Mouse (Mus musculus): ENCODE data around the gene Fbxl2. TPM values are rescaled to one million over a fixed set of nuclear protein-coding genes. Genes with fewer than 3 reads are reported as not detected.

Gene Fbxl2
- polyA plus RNA-seq, 1 experiment from 2014 or later, result 0.59 TPM

DNA sequence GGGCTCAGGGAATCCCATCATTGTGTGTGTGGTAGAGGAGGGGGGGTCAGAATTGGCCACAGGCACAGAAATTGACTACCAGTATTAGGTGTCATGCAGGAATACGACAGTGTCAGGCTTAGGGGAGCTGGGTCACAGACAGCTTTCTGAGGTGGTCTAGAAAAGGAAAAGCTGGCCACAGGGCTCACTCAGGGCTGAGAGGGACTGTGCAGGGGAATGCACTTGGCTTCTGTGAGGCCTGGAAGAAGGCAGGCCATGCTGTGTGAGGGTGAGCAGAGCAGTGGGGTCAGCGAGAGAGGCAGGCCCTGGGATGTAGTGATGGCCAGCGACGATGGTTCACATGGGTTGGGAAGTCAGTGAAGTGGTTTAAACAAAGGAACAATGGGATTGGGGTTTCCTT, 72.1 kb downstream of the Fbxl2 start:
- no peak for ATAC-seq (ENCODE audit: insufficient read depth)
- Histone ChIP-seq H3K4me1 (replicated peaks) (peaks cover 26% of the 10 kb centered on the region), H3K27me3 (no peaks in the 10 kb centered on the region), H3K4me2 (no peak overlapping the region), H3K27ac (replicated peaks) (no peak overlapping the region), H3K9me3 (replicated peaks) (no peaks in the 10 kb centered on the region), H3K9ac (no peak overlapping the region), H3K4me3 (replicated peaks) (no peak overlapping the region), H3K36me3 (replicated peaks) (peaks cover 98% of the 10 kb centered on the region)
- 95% methylated on average over 4 of the region's 4 CpGs for WGBS (ENCODE audit: insufficient replicate concordance)

DNA sequence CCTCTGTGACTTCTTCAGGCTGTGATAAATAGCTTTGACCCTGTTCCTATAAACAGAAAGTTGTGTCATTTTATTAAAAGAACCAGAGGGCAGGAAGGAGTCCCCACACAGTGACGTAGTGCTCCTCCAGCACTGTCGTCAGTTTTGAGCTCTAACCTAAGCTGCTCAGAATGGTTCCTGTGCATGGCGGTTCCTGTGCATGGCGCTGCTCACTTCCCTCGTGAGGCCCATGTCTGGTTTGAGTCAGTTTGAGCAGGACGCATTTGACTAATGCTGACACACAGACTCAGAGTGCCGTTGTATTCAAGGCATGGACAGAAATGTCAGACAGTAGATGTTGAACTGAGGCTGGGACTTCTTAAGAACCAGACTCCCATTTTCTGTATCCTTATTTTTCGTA, 74.4 kb downstream of the Fbxl2 start:
- no peaks in the 10 kb centered on the region for H3K9me3 ChIP-seq (replicated peaks)
- no peak for ATAC-seq (ENCODE audit: insufficient read depth)
- peaks cover 48% of the 10 kb centered on the region for H3K4me1 ChIP-seq (replicated peaks)
- H3K27me3 ChIP-seq, result no peaks in the 10 kb centered on the region
- 0 out of 2 replicates have a peak overlapping the region, but pooled peaks have one; percentile 96 for H3K27ac ChIP-seq (replicated peaks)
- 69% methylated on average over 8 of the region's 8 CpGs for WGBS (ENCODE audit: insufficient replicate concordance)
- H3K4me2 ChIP-seq, result peak overlapping the region; percentile 64
- H3K9ac ChIP-seq, result peak overlapping the region; percentile 11; the same call in 1 of the 2 replicates
- H3K4me3 ChIP-seq (replicated peaks), result peak overlapping the region; percentile 66
- peaks cover 92% of the 10 kb centered on the region for H3K36me3 ChIP-seq (replicated peaks)

DNA sequence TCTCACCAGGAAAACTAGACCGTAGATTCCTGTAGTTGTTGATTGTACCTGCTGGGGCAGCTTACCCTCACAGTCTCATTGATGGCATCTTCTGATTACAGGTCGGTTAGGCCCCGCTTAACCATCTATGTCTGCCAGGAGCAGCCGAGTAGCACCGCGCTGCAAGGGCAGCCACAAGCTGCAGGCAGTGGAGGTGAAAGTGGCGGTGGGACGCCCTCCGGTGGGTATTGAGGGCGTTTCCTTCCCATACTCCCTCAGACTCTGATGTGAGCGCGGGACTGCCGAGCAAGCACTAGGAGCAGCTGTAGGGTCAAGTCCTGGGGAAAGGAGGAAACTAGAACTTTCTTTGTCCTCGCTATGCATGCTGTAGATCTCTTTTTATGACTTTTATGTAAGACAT, 76.0 kb downstream of the Fbxl2 start:
- Histone ChIP-seq H3K36me3 (replicated peaks) (peaks cover 91% of the 10 kb centered on the region), H3K27ac (replicated peaks) (peak overlapping the region; percentile 96), H3K4me3 (replicated peaks) (peak overlapping the region; percentile 66), H3K9ac (peak overlapping the region; percentile 64), H3K4me2 (peak overlapping the region; percentile 64), H3K9me3 (replicated peaks) (no peaks in the 10 kb centered on the region), H3K4me1 (replicated peaks) (peaks cover 61% of the 10 kb centered on the region), H3K27me3 (no peaks in the 10 kb centered on the region)
- WGBS (ENCODE audit: insufficient replicate concordance), result 45% methylated on average over 14 of the region's 14 CpGs
- peak; percentile 29 for ATAC-seq (ENCODE audit: insufficient read depth)

DNA sequence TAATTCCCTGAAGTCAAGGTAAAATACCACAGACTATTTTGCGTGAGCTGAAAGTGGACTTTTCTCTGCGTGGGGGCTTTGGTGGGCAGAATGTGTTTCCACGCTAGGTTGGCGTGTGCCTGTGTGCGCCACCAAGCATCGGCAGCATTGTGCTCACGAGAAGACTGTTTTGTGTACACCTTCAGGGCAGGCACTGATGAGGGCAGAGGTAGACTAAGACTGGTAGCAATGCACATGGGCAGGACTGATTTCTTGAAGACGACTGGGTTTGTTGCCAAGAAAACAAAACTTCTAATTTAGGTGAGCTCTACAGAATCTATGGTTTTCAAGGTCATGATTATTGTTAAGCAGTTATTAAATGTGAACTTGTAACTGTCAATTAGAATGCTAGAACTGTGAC, 76.6 kb downstream of the Fbxl2 start:
- Histone ChIP-seq H3K4me1 (replicated peaks) (peaks cover 62% of the 10 kb centered on the region), H3K27me3 (no peaks in the 10 kb centered on the region), H3K27ac (replicated peaks) (peak overlapping the region; percentile 96), H3K9ac (peak overlapping the region; percentile 64), H3K9me3 (replicated peaks) (no peaks in the 10 kb centered on the region), H3K4me2 (peak overlapping the region; percentile 64), H3K4me3 (replicated peaks) (peak overlapping the region; percentile 66), H3K36me3 (replicated peaks) (peaks cover 91% of the 10 kb centered on the region)
- ATAC-seq (ENCODE audit: insufficient read depth), result peak; percentile 67
- WGBS (ENCODE audit: insufficient replicate concordance), result 47% methylated on average over 8 of the region's 8 CpGs

DNA sequence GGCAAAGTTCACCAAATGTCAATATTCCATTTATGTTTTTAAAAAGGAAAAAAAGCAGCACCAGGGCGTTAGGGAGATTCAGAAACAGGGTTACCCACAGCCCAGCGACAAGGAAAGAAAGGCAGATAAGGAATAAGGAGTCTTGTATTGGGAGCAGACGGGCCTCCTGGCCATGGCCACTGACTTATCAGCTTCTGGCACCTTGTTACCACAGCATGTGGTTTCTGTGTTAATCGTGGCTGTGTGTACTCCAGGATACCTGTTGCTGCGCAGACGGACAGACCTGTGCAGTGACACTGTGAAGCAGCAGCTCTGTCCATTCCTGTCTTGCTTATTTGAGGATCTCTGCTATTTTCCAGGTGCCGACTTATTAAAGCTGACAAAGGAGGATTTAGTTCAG, 77.0 kb downstream of the Fbxl2 start:
- Histone ChIP-seq H3K4me2 (peak overlapping the region; percentile 64), H3K27me3 (no peaks in the 10 kb centered on the region), H3K4me1 (replicated peaks) (peaks cover 63% of the 10 kb centered on the region), H3K9me3 (replicated peaks) (no peaks in the 10 kb centered on the region), H3K27ac (replicated peaks) (peak overlapping the region; percentile 96), H3K4me3 (replicated peaks) (peak overlapping the region; percentile 66), H3K9ac (peak overlapping the region; percentile 64), H3K36me3 (replicated peaks) (peaks cover 91% of the 10 kb centered on the region)
- WGBS (ENCODE audit: insufficient replicate concordance), result 17% methylated on average over 7 of the region's 7 CpGs
- ATAC-seq (ENCODE audit: insufficient read depth), result peak; percentile 99

DNA sequence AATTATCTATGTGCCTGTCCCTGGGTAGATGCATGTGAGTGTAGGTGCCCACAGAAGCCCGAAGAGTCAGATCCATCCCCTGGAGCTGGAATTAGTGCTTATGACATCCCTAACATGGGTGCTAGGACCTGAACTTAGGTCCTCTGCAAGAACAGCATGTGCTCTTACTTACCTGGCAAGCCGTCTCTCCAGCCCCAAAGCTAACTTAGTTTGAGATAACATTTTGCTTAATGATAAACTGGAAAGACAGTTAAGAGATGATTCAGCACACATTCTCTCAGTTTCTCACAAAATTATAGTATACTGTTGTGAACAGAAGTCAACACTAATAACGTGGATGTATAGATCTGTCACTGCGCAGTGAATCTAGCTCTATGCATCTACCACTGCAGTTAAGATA, 79.2 kb downstream of the Fbxl2 start:
- Histone ChIP-seq H3K27me3 (no peaks in the 10 kb centered on the region), H3K27ac (replicated peaks) (peak overlapping the region; percentile 96), H3K9ac (no peak overlapping the region), H3K4me3 (replicated peaks) (no peak overlapping the region), H3K36me3 (replicated peaks) (peaks cover 92% of the 10 kb centered on the region), H3K4me2 (no peak overlapping the region), H3K9me3 (replicated peaks) (no peaks in the 10 kb centered on the region), H3K4me1 (replicated peaks) (peaks cover 67% of the 10 kb centered on the region)
- 54% methylated on average over 4 of the region's 4 CpGs for WGBS (ENCODE audit: insufficient replicate concordance)
- ATAC-seq (ENCODE audit: insufficient read depth), result no peak

DNA sequence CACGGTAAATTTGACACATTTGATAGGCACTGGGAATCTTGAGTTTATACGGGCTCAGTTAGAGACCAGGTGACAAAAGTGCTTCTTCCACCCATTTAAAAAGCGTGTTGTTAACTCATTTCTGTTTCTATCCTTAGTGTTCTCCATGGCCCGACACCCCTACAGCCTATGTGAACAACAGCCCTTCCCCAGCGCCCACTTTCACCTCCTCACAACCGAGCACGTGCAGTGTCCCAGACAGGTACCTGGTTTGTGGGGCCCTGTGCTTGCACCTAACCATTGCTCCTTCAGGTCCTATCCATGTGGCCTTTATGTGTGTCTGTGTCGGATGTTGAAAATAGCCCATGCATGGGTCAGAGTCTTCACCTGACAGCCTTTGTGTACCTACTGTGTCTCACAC, 81.6 kb downstream of the Fbxl2 start:
- Histone ChIP-seq H3K36me3 (replicated peaks) (peaks cover 92% of the 10 kb centered on the region), H3K9ac (no peak overlapping the region), H3K9me3 (replicated peaks) (no peaks in the 10 kb centered on the region), H3K4me2 (no peak overlapping the region), H3K27ac (replicated peaks) (no peak overlapping the region), H3K4me3 (replicated peaks) (no peak overlapping the region), H3K27me3 (no peaks in the 10 kb centered on the region), H3K4me1 (replicated peaks) (peaks cover 44% of the 10 kb centered on the region)
- 91% methylated on average over 8 of the region's 8 CpGs for WGBS (ENCODE audit: insufficient replicate concordance)
- ATAC-seq (ENCODE audit: insufficient read depth), result no peak

DNA sequence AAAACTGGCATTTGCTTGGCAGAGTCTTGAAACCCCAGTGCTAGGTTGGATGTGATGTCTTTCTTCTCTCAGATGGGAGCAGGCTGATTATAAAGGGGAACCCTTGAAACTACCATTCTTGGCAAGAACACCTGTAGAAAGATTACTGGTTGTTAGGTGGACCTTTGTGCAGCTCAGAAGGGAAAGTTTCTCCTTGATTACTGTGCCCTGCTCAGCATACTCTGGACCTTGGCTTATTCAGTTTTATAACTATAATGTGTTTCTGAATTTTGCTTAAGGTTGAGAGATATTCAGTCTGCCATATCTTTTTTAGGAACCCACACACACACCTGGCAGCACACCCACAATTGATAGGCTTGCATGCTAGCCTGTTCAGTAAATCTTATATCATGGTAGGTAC, 82.3 kb downstream of the Fbxl2 start:
- no peak for ATAC-seq (ENCODE audit: insufficient read depth)
- Histone ChIP-seq H3K9ac (no peak overlapping the region), H3K4me2 (no peak overlapping the region), H3K9me3 (replicated peaks) (no peaks in the 10 kb centered on the region), H3K27ac (replicated peaks) (no peak overlapping the region), H3K4me1 (replicated peaks) (peaks cover 40% of the 10 kb centered on the region), H3K36me3 (replicated peaks) (peaks cover 94% of the 10 kb centered on the region), H3K4me3 (replicated peaks) (no peak overlapping the region), H3K27me3 (no peaks in the 10 kb centered on the region)

DNA sequence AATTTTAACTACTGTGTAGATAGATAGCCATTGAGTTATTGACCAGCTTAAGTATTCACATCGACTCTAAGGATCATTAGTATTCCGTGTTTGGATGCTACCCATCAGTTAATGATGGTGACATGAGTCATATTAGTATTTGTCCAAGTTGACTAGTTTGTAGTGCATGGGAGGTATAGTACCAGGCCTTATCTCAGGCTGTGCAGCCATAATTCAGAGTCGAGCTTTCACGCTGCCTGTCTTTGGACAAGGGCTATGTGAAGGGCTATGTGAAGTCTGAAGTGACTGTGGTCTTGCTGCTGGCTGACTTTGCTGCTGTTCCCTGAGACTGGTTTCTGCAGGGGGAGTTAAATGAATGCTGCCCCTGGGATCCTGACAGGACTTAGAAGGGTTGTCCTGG, 88.2 kb downstream of the Fbxl2 start:
- Histone ChIP-seq H3K9me3 (replicated peaks) (no peaks in the 10 kb centered on the region), H3K9ac (no peak overlapping the region), H3K4me2 (no peak overlapping the region), H3K4me1 (replicated peaks) (peaks cover 5% of the 10 kb centered on the region; the same call in 1 of the 2 replicates), H3K27me3 (no peaks in the 10 kb centered on the region), H3K4me3 (replicated peaks) (no peak overlapping the region), H3K27ac (replicated peaks) (no peak overlapping the region), H3K36me3 (replicated peaks) (peaks cover 90% of the 10 kb centered on the region)
- ATAC-seq (ENCODE audit: insufficient read depth), result no peak
- 74% methylated on average over 4 of the region's 4 CpGs for WGBS (ENCODE audit: insufficient replicate concordance)

DNA sequence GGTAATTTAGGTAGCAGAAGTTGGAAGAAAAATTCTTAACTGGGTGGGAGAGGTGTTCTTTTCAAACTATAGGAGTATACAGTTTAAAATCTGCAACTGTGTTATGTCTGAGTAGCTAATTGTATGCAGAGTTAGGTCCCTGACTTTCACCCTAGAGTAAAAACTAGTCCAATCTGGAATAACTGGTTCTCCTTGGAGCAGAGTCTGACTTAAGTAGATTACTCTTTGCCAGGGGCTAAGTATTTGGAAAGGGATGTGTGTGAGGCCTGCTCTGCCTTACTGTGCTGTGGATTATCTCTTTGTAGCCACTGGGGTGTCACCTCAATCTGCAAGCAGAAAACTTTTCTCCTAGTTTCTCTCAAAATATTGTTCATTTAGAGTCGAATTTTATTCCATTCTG, 98.8 kb downstream of the Fbxl2 start:
- H3K4me2 ChIP-seq, result no peak overlapping the region
- H3K9ac ChIP-seq, result no peak overlapping the region
- ATAC-seq (ENCODE audit: insufficient read depth), result no peak
- WGBS (ENCODE audit: insufficient replicate concordance), result 76% methylated on average over 1 of the region's 1 CpGs
- peak overlapping the region; percentile 35; the same call in 1 of the 2 replicates for H3K27ac ChIP-seq (replicated peaks)
- H3K27me3 ChIP-seq, result no peaks in the 10 kb centered on the region
- peaks cover 71% of the 10 kb centered on the region for H3K36me3 ChIP-seq (replicated peaks)
- H3K4me3 ChIP-seq (replicated peaks), result no peak overlapping the region
- H3K4me1 ChIP-seq (replicated peaks), result peaks cover 25% of the 10 kb centered on the region
- no peaks in the 10 kb centered on the region for H3K9me3 ChIP-seq (replicated peaks)

DNA sequence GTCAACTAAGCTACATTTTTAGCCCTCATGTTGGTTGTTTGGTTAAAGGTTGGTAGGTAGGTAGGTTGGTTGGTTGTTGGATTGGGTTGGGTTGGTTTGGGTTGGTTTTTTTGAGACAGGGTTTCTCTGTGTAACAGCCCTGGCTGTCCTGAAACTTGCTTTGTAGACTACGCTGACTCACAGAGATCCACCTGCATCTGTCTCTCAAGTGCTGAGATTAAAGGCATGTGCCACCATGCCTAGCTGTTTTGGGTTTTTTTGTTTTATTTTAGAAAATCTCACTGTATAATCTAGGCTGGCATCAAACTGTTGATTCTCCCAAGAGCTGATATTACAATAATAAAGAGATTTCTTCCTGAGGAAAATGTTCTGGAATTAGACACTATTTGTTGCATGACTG, 102.6 kb downstream of the Fbxl2 start:
- no peak for ATAC-seq (ENCODE audit: insufficient read depth)
- no peak overlapping the region for H3K4me3 ChIP-seq (replicated peaks)
- H3K4me1 ChIP-seq (replicated peaks), result peaks cover 63% of the 10 kb centered on the region
- no peak overlapping the region for H3K4me2 ChIP-seq
- H3K27me3 ChIP-seq, result no peaks in the 10 kb centered on the region
- WGBS (ENCODE audit: insufficient replicate concordance), result 97% methylated on average over 1 of the region's 1 CpGs
- H3K9ac ChIP-seq, result no peak overlapping the region
- H3K36me3 ChIP-seq (replicated peaks), result peaks cover 38% of the 10 kb centered on the region
- H3K9me3 ChIP-seq (replicated peaks), result no peaks in the 10 kb centered on the region
- peak overlapping the region; percentile 9 for H3K27ac ChIP-seq (replicated peaks)

DNA sequence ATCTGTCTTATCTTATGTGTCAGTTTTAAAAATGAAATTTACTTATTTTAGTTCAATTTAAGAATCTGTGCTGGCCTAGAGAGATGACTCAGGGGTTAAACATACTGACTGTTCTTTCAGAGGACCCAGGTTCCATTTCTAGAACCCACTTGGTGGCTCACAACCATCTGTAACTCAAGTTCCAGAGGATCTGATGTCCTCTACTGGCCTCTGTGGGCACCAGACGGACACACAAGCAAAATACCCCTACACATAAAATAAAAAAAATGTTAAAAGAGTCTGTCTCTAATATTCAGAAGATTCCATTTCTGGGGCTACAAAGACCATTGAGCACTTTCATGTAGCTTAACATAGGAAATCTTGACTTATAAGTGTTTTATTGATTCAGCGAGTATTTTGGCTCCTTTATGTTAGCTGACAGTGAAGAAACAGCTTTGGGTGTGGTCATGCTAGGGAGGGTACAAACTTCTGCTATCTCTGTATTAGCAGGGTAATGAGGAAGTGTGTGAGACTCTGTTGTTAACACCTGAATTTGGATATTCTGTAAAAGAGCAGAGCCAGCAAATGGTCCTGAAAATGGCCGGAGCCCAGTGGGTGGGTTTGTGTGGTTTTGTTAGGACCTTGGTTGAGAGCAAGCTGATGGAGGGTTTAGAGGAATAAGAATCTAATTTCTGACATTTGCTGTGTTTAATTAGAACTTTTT, 104.7 kb downstream of the Fbxl2 start:
- Histone ChIP-seq H3K4me2 (peak overlapping the region; percentile 63), H3K9me3 (replicated peaks) (no peaks in the 10 kb centered on the region), H3K36me3 (replicated peaks) (peaks cover 23% of the 10 kb centered on the region), H3K4me3 (replicated peaks) (peak overlapping the region; percentile 27), H3K4me1 (replicated peaks) (peaks cover 75% of the 10 kb centered on the region), H3K27me3 (no peaks in the 10 kb centered on the region), H3K27ac (replicated peaks) (peak overlapping the region; percentile 93), H3K9ac (peak overlapping the region; percentile 45)
- ATAC-seq (ENCODE audit: insufficient read depth), result peak; percentile 95
- 23% methylated on average over 3 of the region's 3 CpGs for WGBS (ENCODE audit: insufficient replicate concordance)

Data from liver, embryonic 15.5 days (tissue).